12 mouse cellular contexts compared by ENCODE assay signal in the genomic region with DNA sequence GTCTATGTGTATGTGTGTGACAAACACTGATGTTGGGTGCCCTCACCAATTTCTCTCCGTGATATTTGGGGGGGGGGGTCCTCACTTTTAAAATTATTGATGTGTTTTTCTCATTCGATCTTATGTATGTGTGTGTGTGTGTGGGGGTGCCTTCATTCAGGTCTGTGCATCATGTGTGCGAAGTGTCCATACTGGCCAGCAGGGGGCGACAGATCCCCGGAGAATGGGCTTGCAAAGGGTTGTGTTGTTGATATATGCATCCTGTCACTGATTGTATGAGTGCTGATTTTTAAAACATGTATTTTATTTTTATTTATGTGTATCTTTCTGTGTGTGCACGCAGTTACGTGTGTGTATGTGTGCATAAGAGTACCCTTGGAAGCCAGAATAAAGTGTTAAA. TPM values are rescaled to one million over a fixed set of nuclear protein-coding genes. Genes with fewer than 3 reads are reported as not detected.
DNase-seq lines count a peak whose midpoint lies in the region; ATAC-seq and TF ChIP-seq lines count a peak whose summit lies in the region.
"Had no signal": no experiment of that assay in that cellular context is flagged by ENCODE, and none has a peak within 500 bp of the region (broad histone marks: within the 10 kb centered on the region; RNA-seq: fewer than 3 reads in every experiment).

No protein-coding gene starts in this region.

- H3K4me3 ChIP-seq in hindbrain, postnatal 0 days (ENCODE audit: low read length) = no peak overlapping the region
- H3K4me3 ChIP-seq in hindbrain, embryonic 13.5 days = no peak overlapping the region
- no peak overlapping the region for H3K4me3 ChIP-seq in liver, embryonic 12.5 days
- H3K4me3 ChIP-seq: limb, embryonic 12.5 days had no signal

- H3K4me1 ChIP-seq in hindbrain, postnatal 0 days (ENCODE audit: insufficient read depth, low read length) = no peaks in the 10 kb centered on the region
- no peaks in the 10 kb centered on the region for H3K4me1 ChIP-seq in hindbrain, embryonic 13.5 days (replicated peaks)
- peaks cover 7% of the 10 kb centered on the region for H3K4me1 ChIP-seq in liver, embryonic 12.5 days
- H3K4me1 ChIP-seq: limb, embryonic 12.5 days had no signal

- no peaks in the 10 kb centered on the region for H3K36me3 ChIP-seq in hindbrain, postnatal 0 days (ENCODE audit: insufficient read depth, low read length)
- no peaks in the 10 kb centered on the region for H3K36me3 ChIP-seq in hindbrain, embryonic 13.5 days
- no peaks in the 10 kb centered on the region for H3K36me3 ChIP-seq in liver, embryonic 12.5 days
- H3K36me3 ChIP-seq: limb, embryonic 12.5 days had no signal

- H3K27ac ChIP-seq in hindbrain, postnatal 0 days = no peak overlapping the region
- no peak overlapping the region for H3K27ac ChIP-seq in hindbrain, embryonic 13.5 days
- H3K27ac ChIP-seq in liver, embryonic 12.5 days = peak overlapping the region; percentile 62; the same call in 1 of the 2 replicates
- H3K27ac ChIP-seq: limb, embryonic 12.5 days had no signal

- no peak for DNase-seq in hindbrain, postnatal 0 days (ENCODE audit: low spot score)
- DNase-seq in A20 (ENCODE audit: low read depth, low spot score) (peak; percentile 72), R1 (ENCODE audit: low read depth, low spot score) (peak; percentile 70)
- DNase-seq in adrenal gland, postnatal 14 days = no peak
- DNase-seq in left cerebral cortex, postnatal 4 days = no peak
- DNase-seq in adrenal gland, postnatal 4 days (ENCODE audit: low spot score in 2 of 2) = no peak

- H3K4me2 ChIP-seq in hindbrain, postnatal 0 days (ENCODE audit: low read depth, low read length) = no peak overlapping the region
- H3K4me2 ChIP-seq in hindbrain, embryonic 13.5 days = no peak overlapping the region
- no peak overlapping the region for H3K4me2 ChIP-seq in liver, embryonic 12.5 days
- H3K4me2 ChIP-seq: limb, embryonic 12.5 days had no signal

- no peak for ATAC-seq in hindbrain, postnatal 0 days
- no peak for ATAC-seq in hindbrain, embryonic 13.5 days (ENCODE audit: low FRiP score)
- peak; percentile 84 for ATAC-seq in liver, embryonic 12.5 days

- intact Hi-C loops in left cerebral cortex, postnatal 4 days (cut with DNase I) = loop anchor here (5.0 kb wide), 1 partner anchor 34 kb away; a partner anchor contains a TSS

- WGBS in hindbrain, postnatal 0 days = 81% methylated on average over 7 of the region's 7 CpGs
- 80% methylated on average over 7 of the region's 7 CpGs for WGBS in hindbrain, embryonic 13.5 days
- WGBS in liver, embryonic 12.5 days (ENCODE audit: insufficient replicate concordance) = 48% methylated on average over 7 of the region's 7 CpGs

- peak; percentile 64 for TF ChIP-seq CTCF in hindbrain, postnatal 0 days (IDR thresholded peaks at IDR 0.05; ENCODE audit: low read depth)

- H3K9ac ChIP-seq in hindbrain, postnatal 0 days (replicated peaks; ENCODE audit: low read length) = no peak overlapping the region
- no peak overlapping the region for H3K9ac ChIP-seq in hindbrain, embryonic 13.5 days
- H3K9ac ChIP-seq in liver, embryonic 12.5 days = no peak overlapping the region
- H3K9ac ChIP-seq: limb, embryonic 12.5 days had no signal

- H3K9me3 ChIP-seq in hindbrain, postnatal 0 days (ENCODE audit: low read length) = no peaks in the 10 kb centered on the region
- H3K9me3 ChIP-seq in hindbrain, embryonic 13.5 days = no peaks in the 10 kb centered on the region
- no peaks in the 10 kb centered on the region for H3K9me3 ChIP-seq in liver, embryonic 12.5 days (replicated peaks)
- H3K9me3 ChIP-seq: limb, embryonic 12.5 days had no signal

- H3K27me3 ChIP-seq in hindbrain, postnatal 0 days (ENCODE audit: insufficient read depth, low read length) = no peaks in the 10 kb centered on the region
- no peaks in the 10 kb centered on the region for H3K27me3 ChIP-seq in hindbrain, embryonic 13.5 days
- H3K27me3 ChIP-seq in liver, embryonic 12.5 days (replicated peaks) = peaks cover 21% of the 10 kb centered on the region
- H3K27me3 ChIP-seq: limb, embryonic 12.5 days had no signal

RNA-seq across cellular contexts. Expression of a gene that starts 32.6 kb away (rescaled TPM):
- not detected in 2 replicates for total RNA-seq in hindbrain, postnatal 0 days (2014; rRNA removed)
- polyA plus RNA-seq in hindbrain, postnatal 0 days (2015; fragmentation: Nextera tagmentation; extraction: Ambion mirVana) = not detected in 2 replicates
- not detected in 2 replicates for polyA plus RNA-seq in hindbrain, embryonic 13.5 days (2015; fragmentation: Nextera tagmentation; extraction: Ambion mirVana)
- not detected in 2 replicates for polyA plus RNA-seq in liver, embryonic 12.5 days (2016; fragmentation: Nextera tagmentation; extraction: Ambion mirVana)
- not detected in 2 replicates for total RNA-seq in adrenal gland, postnatal 14 days (2021)
- total RNA-seq in left cerebral cortex, postnatal 4 days (2021) = not detected
- not detected for total RNA-seq in adrenal gland, postnatal 4 days (2021)
- total RNA-seq: adrenal gland, adult 18-20 months had no signal
- polyA plus RNA-seq: intestine, embryonic 14.5 days; limb, embryonic 12.5 days; stomach, embryonic 16.5 days had no signal

RNA-seq across cellular contexts. Expression of a gene that starts 35.3 kb away (rescaled TPM):
- not detected in 2 replicates for total RNA-seq in hindbrain, postnatal 0 days (2014; rRNA removed)
- polyA plus RNA-seq in hindbrain, postnatal 0 days (2015; fragmentation: Nextera tagmentation; extraction: Ambion mirVana) = not detected in 2 replicates
- polyA plus RNA-seq in hindbrain, embryonic 13.5 days (2015; fragmentation: Nextera tagmentation; extraction: Ambion mirVana) = not detected in 2 replicates
- not detected in 2 replicates for polyA plus RNA-seq in liver, embryonic 12.5 days (2016; fragmentation: Nextera tagmentation; extraction: Ambion mirVana)
- total RNA-seq in adrenal gland, postnatal 14 days (2021) = not detected in 2 replicates
- not detected for total RNA-seq in left cerebral cortex, postnatal 4 days (2021)
- total RNA-seq in adrenal gland, postnatal 4 days (2021) = not detected
- total RNA-seq: adrenal gland, adult 18-20 months had no signal

RNA-seq across cellular contexts. Expression of a gene that starts 35.7 kb away (rescaled TPM):
- total RNA-seq in hindbrain, postnatal 0 days (2014; rRNA removed) = 88.2 and 98.6 TPM in 2 replicates
- polyA plus RNA-seq in hindbrain, postnatal 0 days (2015; fragmentation: Nextera tagmentation; extraction: Ambion mirVana) = 20.7 TPM in 2 replicates
- polyA plus RNA-seq in hindbrain, embryonic 13.5 days (2015; fragmentation: Nextera tagmentation; extraction: Ambion mirVana) = 28.7 and 32.6 TPM in 2 replicates
- polyA plus RNA-seq in liver, embryonic 12.5 days (2016; fragmentation: Nextera tagmentation; extraction: Ambion mirVana) = 76.7 and 78.3 TPM in 2 replicates
- 53.0 and 59.5 TPM in 2 replicates for total RNA-seq in adrenal gland, postnatal 14 days (2021)
- total RNA-seq in left cerebral cortex, postnatal 4 days (2021) = 100 to 1,000 TPM in 1 of 2 experiments, 10 to 100 TPM in 1; 96.1 to 106 TPM
- total RNA-seq in adrenal gland, postnatal 4 days (2021) = 10 to 100 TPM; 47.0 to 48.7 TPM

Comparison
In these comparisons a context has a peak if more than half of its experiments do, and no peak if none do; other contexts are left out.
1. DNase-seq: peak in A20 (single experiment) and R1 (single experiment); none in hindbrain, postnatal 0 days (single experiment), adrenal gland, postnatal 14 days (single experiment), left cerebral cortex, postnatal 4 days (single experiment) and adrenal gland, postnatal 4 days (0 of 2).